Mouse (Mus musculus): ENCODE measurements around the gene Pigu. TPM values are rescaled to one million over a fixed set of nuclear protein-coding genes. Genes with fewer than 3 reads are reported as not detected.

Gene Pigu
- 30.7 TPM for polyA plus RNA-seq (2017; shearing (Covaris generic))

GRCm38 (mm10) chr2:155356971-155357591 is at the start of gene Pigu:
Gene Pigu (minus strand): TSS chr2:155357430.

GRCm38 (mm10) chr2:155380261-155381059 is 23.2 kb upstream of the Pigu start, which contains the start of gene Trp53inp2:
Gene Trp53inp2 (plus strand): TSS chr2:155381059.

GRCm38 (mm10) chr2:155276195-155276594 is 81.0 kb downstream of the Pigu start, which contains the start of gene Map1lc3a:
Gene Map1lc3a (plus strand): TSS chr2:155276297.

GRCm38 (mm10) chr2:155236362-155236992 is 120.8 kb downstream of the Pigu start, which contains the start of gene Dynlrb1:
Gene Dynlrb1 (plus strand): TSS chr2:155236533.

Other genes with a start within 250 kb of the Pigu start
- gene Itch, start 223.9 kb downstream of the Pigu start, polyA plus RNA-seq (2017; shearing (Covaris generic)): 97.9 TPM
- gene Dynlrb1, start 120.9 kb downstream of the Pigu start, polyA plus RNA-seq (2017; shearing (Covaris generic)): 191 TPM
- gene Map1lc3a, start 81.1 kb downstream of the Pigu start, polyA plus RNA-seq (2017; shearing (Covaris generic)): 76.1 TPM
- 56.3 TPM for gene Trp53inp2, start 23.6 kb upstream of the Pigu start, polyA plus RNA-seq (2017; shearing (Covaris generic))
- 32.0 TPM for gene Ncoa6, start 116.5 kb upstream of the Pigu start, polyA plus RNA-seq (2017; shearing (Covaris generic))
- 65.3 TPM for gene Acss2, start 160.5 kb upstream of the Pigu start, polyA plus RNA-seq (2017; shearing (Covaris generic))
- 6.4 TPM for gene Ggt7, start 160.8 kb upstream of the Pigu start, polyA plus RNA-seq (2017; shearing (Covaris generic))
- 16.2 TPM for gene Gss, start 235.4 kb upstream of the Pigu start, polyA plus RNA-seq (2017; shearing (Covaris generic))